Mouse (Mus musculus) heart, postnatal 0 days (tissue): Measurements from ENCODE around the gene Cd151. TPM values are rescaled to one million over a fixed set of nuclear protein-coding genes. Genes with fewer than 3 reads are reported as not detected.

Experiments used
- ATAC-seq: fragments of 200-750 bp; cut with Nextera tagmentation; 2 replicates; pipeline ENCODE4 v1.8.0; 2017; ENCODE audit warnings: low read depth, moderate number of reproducible peaks, moderate library complexity; ENCODE audit not compliant: insufficient read depth
- DNase-seq: peaks from one replicate; pipeline ENCODE4 v3.0.0-alpha.2; 2016; ENCODE audit warnings: low spot score
- H3K27ac ChIP-seq: fragments of 300-500 bp; sonication (generic); 2 replicates; pipeline ENCODE4 v1.5.1; 2014; ENCODE audit warnings: low read depth, mild to moderate bottlenecking
- H3K27me3 ChIP-seq: fragments of 300-500 bp; sonication (generic); 2 replicates; pipeline ENCODE4 v1.6.1; 2014; ENCODE audit warnings: low read length, mixed read lengths; ENCODE audit not compliant: control insufficient read depth, insufficient read depth
- H3K36me3 ChIP-seq: fragments of 300-500 bp; sonication (generic); replicated peaks from 2 replicates; pipeline ENCODE4 v1.6.1; 2014; ENCODE audit warnings: low read length, mixed read lengths; ENCODE audit not compliant: control insufficient read depth, insufficient read depth
- H3K4me1 ChIP-seq: fragments of 300-500 bp; sonication (generic); 2 replicates; pipeline ENCODE4 v1.6.1; 2014; ENCODE audit warnings: antibody characterized with exemption; ENCODE audit not compliant: control insufficient read depth, insufficient read depth
- H3K4me2 ChIP-seq: fragments of 300-500 bp; sonication (generic); 2 replicates; pipeline ENCODE4 v1.6.1; 2014; ENCODE audit warnings: low read depth, mild to moderate bottlenecking, low read length, moderate library complexity
- H3K4me3 ChIP-seq: fragments of 300-500 bp; sonication (generic); 2 replicates; pipeline ENCODE4 v1.5.1; 2014; ENCODE audit warnings: low read depth, low read length
- H3K9ac ChIP-seq: fragments of 300-500 bp; sonication (generic); replicated peaks from 2 replicates; pipeline ENCODE4 v1.6.1; 2014; ENCODE audit warnings: low read depth, low read length, mixed read lengths
- H3K9me3 ChIP-seq: fragments of 300-500 bp; sonication (generic); replicated peaks from 2 replicates; pipeline ENCODE4 v1.6.1; 2016; ENCODE audit warnings: low read length; ENCODE audit not compliant: control insufficient read depth
- CTCF ChIP-seq: IDR thresholded peaks from 2 replicates; pipeline ENCODE4 v1.5.1; 2016; ENCODE audit warnings: antibody characterized with exemption, control low read depth, low read depth
- EP300 ChIP-seq: IDR thresholded peaks from 2 replicates; pipeline ENCODE4 v1.6.1; 2016; ENCODE audit warnings: antibody characterized with exemption, low read depth
- WGBS: fragments of 180-500 bp; shearing (Covaris S2); extraction: QIAGEN DNeasy Blood & Tissue Kit; methylation state at CpG from one replicate; pipeline ENCODE4 v1.1.7; 2014; 5-methylcytosine and 5-hydroxymethylcytosine counted together
- polyA plus RNA-seq: library from polyadenylated mRNA; unstranded; fragments of >200 nt; fragmentation: Nextera tagmentation; extraction: Ambion mirVana; gene quantifications from 2 replicates; pipeline ENCODE4 v1.2.1, GENCODE M21; 2015
- total RNA-seq: library from RNA; depleted of rRNA; stranded (reverse); fragments of >200 nt; gene quantifications from 2 replicates; pipeline ENCODE4 v1.2.3, GENCODE M21; 2014; ENCODE audit warnings: low replicate concordance

Gene Cd151
- total and polyA plus RNA-seq, 2 experiments from 2014 or later, result 37.8 to 288 TPM

GRCm38 (mm10) chr7:141431434-141432185 lies 35.6 kb upstream of the Cd151 start:
- Histone ChIP-seq H3K9me3 (no peaks in the 10 kb centered on the region), H3K4me3 (no peak overlapping the region), H3K27me3 (no peaks in the 10 kb centered on the region), H3K9ac (no peak overlapping the region), H3K36me3 (peaks cover 20% of the 10 kb centered on the region), H3K4me1 (peaks cover 24% of the 10 kb centered on the region), H3K27ac (no peak overlapping the region), H3K4me2 (no peak overlapping the region)
- DNase-seq (no peak), ATAC-seq (no peak)
- WGBS, result 89% methylated on average over 19 of the region's 19 CpGs
- no peak for TF ChIP-seq CTCF
- TF ChIP-seq EP300, result no peak

DNA sequence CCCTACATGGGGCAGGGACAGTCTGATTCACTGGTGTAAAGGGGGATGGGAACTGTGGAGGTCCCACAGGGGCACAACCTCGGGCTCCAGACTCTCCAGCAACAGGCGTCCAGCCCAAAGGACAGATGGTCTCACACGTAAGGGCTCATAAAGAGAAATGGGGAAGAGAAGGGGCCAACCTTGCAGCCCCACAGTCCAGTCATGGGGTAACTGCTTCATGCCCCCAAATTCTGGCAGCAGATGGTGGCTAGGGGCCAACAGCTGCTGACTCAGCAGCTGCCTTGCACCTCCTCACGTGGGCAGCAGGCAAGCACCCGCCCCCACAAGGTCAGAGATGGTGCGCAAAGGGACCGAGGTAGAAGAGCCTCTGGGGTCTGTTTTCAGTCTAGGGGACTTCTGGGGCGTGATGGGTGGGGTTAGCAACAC lies 35.0 kb upstream of the Cd151 start:
- peaks cover 20% of the 10 kb centered on the region for H3K36me3 ChIP-seq
- ATAC-seq, result no peak
- no peak overlapping the region for H3K4me2 ChIP-seq
- H3K9ac ChIP-seq, result no peak overlapping the region
- no peak for DNase-seq
- no peak overlapping the region for H3K27ac ChIP-seq
- no peaks in the 10 kb centered on the region for H3K27me3 ChIP-seq
- H3K4me3 ChIP-seq, result no peak overlapping the region
- 73% methylated on average over 8 of the region's 8 CpGs for WGBS
- H3K4me1 ChIP-seq, result peaks cover 28% of the 10 kb centered on the region
- TF ChIP-seq EP300 (no peak), CTCF (no peak)
- H3K9me3 ChIP-seq, result no peaks in the 10 kb centered on the region

DNA sequence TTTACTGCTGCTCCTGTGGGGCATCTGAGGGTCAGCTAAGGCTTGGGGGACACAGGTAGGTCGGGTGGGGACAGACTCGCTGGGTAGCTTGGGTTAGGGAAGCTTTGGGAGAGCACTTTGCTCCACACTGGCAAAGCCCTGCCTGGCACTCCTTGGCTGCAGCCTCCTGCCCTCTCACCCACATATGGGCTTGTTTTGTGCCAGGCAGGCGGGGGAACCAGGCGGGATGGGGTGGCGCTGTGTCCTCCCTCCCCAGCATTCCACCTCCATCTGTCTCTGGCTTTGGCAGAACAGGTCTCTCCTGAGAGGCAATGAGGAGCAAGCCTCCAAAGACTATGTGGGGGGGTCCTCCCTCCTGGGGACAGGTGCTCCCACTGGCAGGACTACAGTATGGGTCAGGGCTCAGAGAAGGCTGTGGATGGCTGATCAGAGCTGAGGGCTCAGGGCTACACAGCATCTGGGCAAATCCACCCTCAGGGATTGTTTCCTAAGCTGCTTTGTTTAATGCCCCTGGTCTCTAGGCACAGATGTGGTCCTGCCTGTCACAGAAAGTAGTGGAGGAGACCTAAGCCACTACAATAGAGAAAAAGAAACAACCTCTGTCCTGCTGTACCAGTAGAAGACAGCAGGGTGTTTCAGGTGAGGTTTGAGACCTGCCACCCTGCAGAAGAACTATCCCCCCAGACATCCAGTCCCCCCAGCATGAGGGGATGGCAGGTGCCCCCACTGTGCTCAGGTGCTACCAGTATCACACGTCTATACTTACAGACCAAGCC lies 34.3 kb upstream of the Cd151 start:
- Histone ChIP-seq H3K4me2 (no peak overlapping the region), H3K36me3 (peaks cover 20% of the 10 kb centered on the region), H3K9ac (no peak overlapping the region), H3K27ac (peak overlapping the region; percentile 3; the same call in 1 of the 2 replicates), H3K4me1 (peaks cover 28% of the 10 kb centered on the region), H3K4me3 (no peak overlapping the region), H3K9me3 (no peaks in the 10 kb centered on the region), H3K27me3 (no peaks in the 10 kb centered on the region)
- no peak for ATAC-seq
- WGBS, result 76% methylated on average over 6 of the region's 6 CpGs
- no peak for TF ChIP-seq CTCF
- TF ChIP-seq EP300, result no peak
- DNase-seq, result no peak

GRCm38 (mm10) chr7:141433517-141434400 lies 33.4 kb upstream of the Cd151 start:
- no peak overlapping the region for H3K27ac ChIP-seq
- WGBS, result 81% methylated on average over 15 of the region's 15 CpGs
- peak overlapping the region; percentile 88 for H3K4me2 ChIP-seq
- H3K9me3 ChIP-seq, result no peaks in the 10 kb centered on the region
- ATAC-seq (no peak), DNase-seq (no peak)
- H3K4me1 ChIP-seq, result peaks cover 27% of the 10 kb centered on the region
- H3K4me3 ChIP-seq, result peak overlapping the region; percentile 59
- H3K9ac ChIP-seq, result peak overlapping the region; percentile 27; the same call in 1 of the 2 replicates
- no peaks in the 10 kb centered on the region for H3K27me3 ChIP-seq
- no peak for TF ChIP-seq EP300
- no peak for TF ChIP-seq CTCF
- H3K36me3 ChIP-seq, result peaks cover 20% of the 10 kb centered on the region

DNA sequence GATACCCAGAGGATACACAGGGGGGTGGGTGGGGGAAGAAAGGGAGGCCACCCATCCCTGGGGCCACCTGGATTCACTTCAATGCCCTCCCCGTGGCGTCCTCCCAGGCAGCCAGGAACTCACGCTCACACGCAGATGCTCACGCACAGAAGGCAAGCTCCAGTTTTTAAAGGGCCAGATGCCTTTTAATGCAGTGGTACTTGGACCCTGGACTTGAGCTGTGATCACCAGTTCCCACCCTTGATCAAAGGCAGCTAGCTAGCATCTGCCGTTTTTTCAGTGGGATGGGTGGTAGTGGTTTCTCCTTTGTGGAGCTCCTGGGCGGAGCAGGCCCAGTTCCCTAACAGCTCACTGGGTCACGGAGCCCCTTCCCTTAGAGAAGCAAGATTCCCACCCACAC lies 32.7 kb upstream of the Cd151 start:
- ATAC-seq, result no peak
- TF ChIP-seq CTCF (no peak), EP300 (no peak)
- Histone ChIP-seq H3K4me3 (peak overlapping the region; percentile 59), H3K27ac (peak overlapping the region; percentile 52), H3K4me2 (peak overlapping the region; percentile 88), H3K36me3 (peaks cover 20% of the 10 kb centered on the region), H3K4me1 (peaks cover 23% of the 10 kb centered on the region), H3K27me3 (no peaks in the 10 kb centered on the region), H3K9ac (peak overlapping the region; percentile 47), H3K9me3 (no peaks in the 10 kb centered on the region)
- 19% methylated on average over 8 of the region's 8 CpGs for WGBS
- no peak for DNase-seq
